Comparison of ENCODE assay signal across 9 mouse cellular contexts in genomic region chr9:79716909-79717835, GRCm38 (mm10). TPM values are rescaled to one million over a fixed set of nuclear protein-coding genes. Genes with fewer than 3 reads are reported as not detected.
DNase-seq lines count a peak whose midpoint lies in the region; ATAC-seq and TF ChIP-seq lines count a peak whose summit lies in the region.
"Had no signal": no experiment of that assay in that cellular context is flagged by ENCODE, and none has a peak within 500 bp of the region (broad histone marks: within the 10 kb centered on the region; RNA-seq: fewer than 3 reads in every experiment).

No protein-coding gene starts in this region.

- H3K27ac ChIP-seq in embryonic fibroblast, embryonic 13.5 days (ENCODE audit: insufficient read depth, low read length), result peak overlapping the region; percentile 92
- peak overlapping the region; percentile 4 to 62; a peak in 2 of 4 replicates for H3K27ac ChIP-seq in heart, embryonic 14.5 days (replicated peaks in 1 of 2; ENCODE audit: control insufficient read depth in 1 of 2, insufficient read depth in 1 of 2, low read depth in 2 of 2, low read length in 2 of 2)
- no peak overlapping the region for H3K27ac ChIP-seq in liver, embryonic 12.5 days
- H3K27ac ChIP-seq in neural tube, embryonic 12.5 days, result no peak overlapping the region

- DNase-seq in CD4-positive, CD25-positive, alpha-beta regulatory T cell, adult 2 months (ENCODE audit: low read depth, low spot score), result peak; percentile 61
- peak; percentile 71 to 79 for DNase-seq in adrenal gland, postnatal 36 days
- peak; percentile 80 for DNase-seq in kidney, postnatal 14 days
- DNase-seq in urinary bladder, postnatal 4 days (ENCODE audit: low spot score in 2 of 2), result peak; percentile 38 to 81

- H3K4me1 ChIP-seq in embryonic fibroblast, embryonic 13.5 days (ENCODE audit: control insufficient read depth, insufficient read depth, low read length), result peaks cover 4% of the 10 kb centered on the region; the same call in 1 of the 2 replicates
- peaks cover 19 to 35% of the 10 kb centered on the region in 2 experiments for H3K4me1 ChIP-seq in heart, embryonic 14.5 days (ENCODE audit: control insufficient read depth in 2 of 2, insufficient read depth in 2 of 2, low read length in 2 of 2)
- H3K4me1 ChIP-seq in liver, embryonic 12.5 days, result no peaks in the 10 kb centered on the region
- H3K4me1 ChIP-seq in neural tube, embryonic 12.5 days, result peaks cover 37% of the 10 kb centered on the region

- H3K36me3 ChIP-seq in heart, embryonic 14.5 days (ENCODE audit: control insufficient read depth, insufficient read depth, low read length), result no peaks in the 10 kb centered on the region
- H3K36me3 ChIP-seq in liver, embryonic 12.5 days, result no peaks in the 10 kb centered on the region
- H3K36me3 ChIP-seq in neural tube, embryonic 12.5 days, result no peaks in the 10 kb centered on the region

- peaks cover 18% of the 10 kb centered on the region for H3K27me3 ChIP-seq in heart, embryonic 14.5 days (ENCODE audit: control insufficient read depth, insufficient read depth, low read length)
- H3K27me3 ChIP-seq in liver, embryonic 12.5 days (replicated peaks), result peaks cover 69% of the 10 kb centered on the region
- H3K27me3 ChIP-seq in neural tube, embryonic 12.5 days (replicated peaks), result peaks cover 28% of the 10 kb centered on the region

- peak overlapping the region; percentile 70 for H3K9ac ChIP-seq in heart, embryonic 14.5 days (ENCODE audit: low read length)
- H3K9ac ChIP-seq in liver, embryonic 12.5 days, result no peak overlapping the region
- peak overlapping the region; percentile 69 for H3K9ac ChIP-seq in neural tube, embryonic 12.5 days

- 0 out of 2 replicates have a peak, but pooled peaks have one; percentile 38 for TF ChIP-seq POLR2A in embryonic fibroblast, embryonic 13.5 days (IDR thresholded peaks at IDR 0.05; ENCODE audit: low read depth, low read length)

- 7% methylated on average over 23 of the region's 23 CpGs for WGBS in heart, embryonic 14.5 days
- whole genome bisulfite sequencing in liver, embryonic 12.5 days (ENCODE audit: insufficient replicate concordance), result 16% methylated on average over 23 of the region's 23 CpGs
- 9% methylated on average over 23 of the region's 23 CpGs for WGBS in neural tube, embryonic 12.5 days

- H3K4me3 ChIP-seq in embryonic fibroblast, embryonic 13.5 days (ENCODE audit: insufficient read depth, low read length), result peak overlapping the region; percentile 78
- peak overlapping the region; percentile 57 to 69 for H3K4me3 ChIP-seq in heart, embryonic 14.5 days (ENCODE audit: control insufficient read depth in 1 of 2, insufficient read depth in 1 of 2, low read depth in 1 of 2, low read length in 2 of 2)
- H3K4me3 ChIP-seq in liver, embryonic 12.5 days, result no peak overlapping the region
- peak overlapping the region; percentile 54 for H3K4me3 ChIP-seq in neural tube, embryonic 12.5 days

- TF ChIP-seq CTCF in embryonic fibroblast, embryonic 13.5 days (IDR thresholded peaks at IDR 0.05; ENCODE audit: borderline replicate concordance, insufficient read depth, low read length), result no peak

- H3K4me2 ChIP-seq in heart, embryonic 14.5 days (ENCODE audit: low read length), result peak overlapping the region; percentile 87
- H3K4me2 ChIP-seq in liver, embryonic 12.5 days, result 0 out of 2 replicates have a peak overlapping the region, but pooled peaks have one; percentile 51
- H3K4me2 ChIP-seq in neural tube, embryonic 12.5 days (replicated peaks), result peak overlapping the region; percentile 97

- no peak for ATAC-seq in heart, embryonic 14.5 days (ENCODE audit: insufficient number of reproducible peaks, insufficient read depth, low FRiP score, low read depth)
- ATAC-seq in liver, embryonic 12.5 days, result no peak
- no peak for ATAC-seq in neural tube, embryonic 12.5 days (ENCODE audit: low FRiP score, low read depth)

- H3K9me3 ChIP-seq in heart, embryonic 14.5 days (ENCODE audit: control insufficient read depth, low read length), result peaks cover 4% of the 10 kb centered on the region; the same call in 1 of the 2 replicates
- no peaks in the 10 kb centered on the region for H3K9me3 ChIP-seq in liver, embryonic 12.5 days (replicated peaks)
- no peaks in the 10 kb centered on the region for H3K9me3 ChIP-seq in neural tube, embryonic 12.5 days

RNA-seq across cellular contexts. Expression of gene Col12a1, which starts 1.5 kb away (rescaled TPM):
- 10 to 100 TPM; 15.7 to 21.2 TPM for total RNA-seq in adrenal gland, postnatal 36 days (2021)
- polyA plus RNA-seq in embryonic fibroblast, embryonic 13.5 days (2011; ENCODE audit: insufficient read length, low read depth, missing spikeins), result 1,043 and 1,276 TPM in 2 replicates
- 16.8 and 18.4 TPM in 2 replicates for polyA plus RNA-seq in heart, embryonic 14.5 days (2014; fragmentation: Nextera tagmentation; extraction: Ambion mirVana)
- polyA plus RNA-seq in liver, embryonic 12.5 days (2016; fragmentation: Nextera tagmentation; extraction: Ambion mirVana), result 1.4 and 1.7 TPM in 2 replicates
- 19.2 and 19.9 TPM in 2 replicates for polyA plus RNA-seq in neural tube, embryonic 12.5 days (2016; fragmentation: Nextera tagmentation; extraction: Ambion mirVana)
- total RNA-seq: neutrophil, adult 5-6 weeks had no signal

RNA-seq across cellular contexts. Expression of gene Cox7a2, which starts 42.5 kb away (rescaled TPM):
- total RNA-seq in adrenal gland, postnatal 36 days (2021), result 100 to 1,000 TPM; 369 to 384 TPM
- polyA plus RNA-seq in embryonic fibroblast, embryonic 13.5 days (2011; ENCODE audit: insufficient read length, low read depth, missing spikeins), result 242 and 256 TPM in 2 replicates
- 1,652 and 1,757 TPM in 2 replicates for polyA plus RNA-seq in heart, embryonic 14.5 days (2014; fragmentation: Nextera tagmentation; extraction: Ambion mirVana)
- 538 and 572 TPM in 2 replicates for polyA plus RNA-seq in liver, embryonic 12.5 days (2016; fragmentation: Nextera tagmentation; extraction: Ambion mirVana)
- polyA plus RNA-seq in neural tube, embryonic 12.5 days (2016; fragmentation: Nextera tagmentation; extraction: Ambion mirVana), result 689 and 719 TPM in 2 replicates

Comparison
In these comparisons a context has a peak if more than half of its experiments do, and no peak if none do; other contexts are left out.
1. H3K27ac ChIP-seq: peak in embryonic fibroblast, embryonic 13.5 days (single experiment) and heart, embryonic 14.5 days (2 of 2); none in liver, embryonic 12.5 days (single experiment) and neural tube, embryonic 12.5 days (single experiment).
2. RNA of gene Col12a1, which starts 1.5 kb away (polyA plus RNA-seq): 1,043 to 1,276 TPM in embryonic fibroblast, embryonic 13.5 days; 19.2 to 19.9 TPM in neural tube, embryonic 12.5 days, 16.8 to 18.4 TPM in heart, embryonic 14.5 days and 1.4 to 1.7 TPM in liver, embryonic 12.5 days; every median in the first group is over 10 times any median in the second.
3. Peak in every context shown above with its lines, with median percentiles within 50 percentile points of each other: DNase-seq and H3K4me2 ChIP-seq.